Mouse (Mus musculus) midbrain, postnatal 0 days (tissue): Measurements from ENCODE around the gene Senp1. TPM values are rescaled to one million over a fixed set of nuclear protein-coding genes. Genes with fewer than 3 reads are reported as not detected.
A peak's percentile ranks its signal among the peaks of the same experiment; 100 is the strongest.

Source experiments
- ATAC-seq: fragments of 200-750 bp; cut with Nextera tagmentation; 2 replicates; pipeline ENCODE4 v1.8.0; 2017; ENCODE audit warnings: moderate number of reproducible peaks, mild to moderate bottlenecking, moderate TSS enrichment, moderate library complexity; ENCODE audit not compliant: low FRiP score
- DNase-seq: peaks from one replicate; pipeline ENCODE4 v3.0.0-alpha.2; 2015; ENCODE audit warnings: low spot score
- H3K27ac ChIP-seq: fragments of 300-500 bp; sonication (generic); 2 replicates; pipeline ENCODE4 v1.5.1; 2014; ENCODE audit warnings: low read depth, mild to moderate bottlenecking, low read length, mixed read lengths
- H3K27me3 ChIP-seq: fragments of 300-500 bp; sonication (generic); 2 replicates; pipeline ENCODE4 v1.6.1; 2014; ENCODE audit warnings: low read length, control low read depth, mixed read lengths; ENCODE audit not compliant: insufficient read depth
- H3K36me3 ChIP-seq: fragments of 300-500 bp; sonication (generic); 2 replicates; pipeline ENCODE4 v1.6.1; 2014; ENCODE audit warnings: low read length, control low read depth, mixed read lengths; ENCODE audit not compliant: insufficient read depth
- H3K4me1 ChIP-seq: fragments of 300-500 bp; sonication (generic); 2 replicates; pipeline ENCODE4 v1.6.1; 2014; ENCODE audit warnings: mild to moderate bottlenecking, control low read depth, antibody characterized with exemption, low read length, mixed read lengths; ENCODE audit not compliant: insufficient read depth
- H3K4me2 ChIP-seq: fragments of 300-500 bp; sonication (generic); 2 replicates; pipeline ENCODE4 v1.6.1; 2014; ENCODE audit warnings: low read depth, mild to moderate bottlenecking, low read length, mixed read lengths; ENCODE audit not compliant: poor library complexity, severe bottlenecking
- H3K4me3 ChIP-seq: fragments of 300-500 bp; sonication (generic); 2 replicates; pipeline ENCODE4 v1.5.1; 2014; ENCODE audit warnings: low read depth, mild to moderate bottlenecking, low read length, moderate library complexity
- H3K9ac ChIP-seq: fragments of 300-500 bp; sonication (generic); replicated peaks from 2 replicates; pipeline ENCODE4 v1.6.1; 2014; ENCODE audit warnings: mild to moderate bottlenecking, low read length, moderate library complexity, mixed read lengths; ENCODE audit not compliant: poor library complexity, severe bottlenecking
- H3K9me3 ChIP-seq: fragments of 300-500 bp; sonication (generic); 2 replicates; pipeline ENCODE4 v1.6.1; 2016; ENCODE audit warnings: low read length, control low read depth
- CTCF ChIP-seq: IDR thresholded peaks from 2 replicates; pipeline ENCODE4 v1.5.1; 2016; ENCODE audit warnings: antibody characterized with exemption, mild to moderate bottlenecking
- WGBS: fragments of 180-500 bp; shearing (Covaris S2); extraction: QIAGEN DNeasy Blood & Tissue Kit; methylation state at CpG from one replicate; pipeline ENCODE4 v1.1.7; 2014; 5-methylcytosine and 5-hydroxymethylcytosine counted together
- polyA plus RNA-seq: library from polyadenylated mRNA; unstranded; fragments of >200 nt; fragmentation: Nextera tagmentation; extraction: Ambion mirVana; gene quantifications from 2 replicates; pipeline ENCODE4 v1.2.1, GENCODE M21; 2015
- total RNA-seq: library from RNA; depleted of rRNA; stranded (reverse); fragments of >200 nt; gene quantifications from 2 replicates; pipeline ENCODE4 v1.2.3, GENCODE M21; 2014

Senp1 gene
- total and polyA plus RNA-seq, 2 experiments from 2014 or later: 12.1 to 18.2 TPM

- no peaks in the 10 kb centered on the region for H3K27me3 ChIP-seq
- 0 out of 2 replicates have a peak, but pooled peaks cover 4% of the 10 kb centered on the region for H3K4me1 ChIP-seq
- no peak overlapping the region for H3K9ac ChIP-seq
- 33% methylated on average over 3 of the region's 3 CpGs for WGBS
- no peak overlapping the region for H3K4me3 ChIP-seq
- no peak overlapping the region for H3K4me2 ChIP-seq
- DNase-seq: no peak
- no peaks in the 10 kb centered on the region for H3K9me3 ChIP-seq
- H3K27ac ChIP-seq: no peak overlapping the region
- no peak for TF ChIP-seq CTCF
- no peaks in the 10 kb centered on the region for H3K36me3 ChIP-seq
- ATAC-seq: no peak
These were observed 70.4 kb downstream of the Senp1 start for GRCm38 (mm10) chr15:98023137-98023536.

GRCm38 (mm10) chr15:98021886-98022285 is 71.7 kb downstream of the Senp1 start:
- Histone ChIP-seq H3K27me3 (no peaks in the 10 kb centered on the region), H3K4me2 (no peak overlapping the region), H3K9ac (no peak overlapping the region), H3K4me1 (no peaks in the 10 kb centered on the region), H3K27ac (no peak overlapping the region), H3K9me3 (no peaks in the 10 kb centered on the region), H3K36me3 (no peaks in the 10 kb centered on the region), H3K4me3 (no peak overlapping the region)
- DNase-seq (no peak), ATAC-seq (no peak)
- TF ChIP-seq CTCF: no peak
- 49% methylated on average over 2 of the region's 2 CpGs for WGBS

- no peak for DNase-seq
- no peaks in the 10 kb centered on the region for H3K4me1 ChIP-seq
- H3K9me3 ChIP-seq: no peaks in the 10 kb centered on the region
- H3K4me3 ChIP-seq: no peak overlapping the region
- no peak for TF ChIP-seq CTCF
- ATAC-seq: no peak
- WGBS: 65% methylated on average over 3 of the region's 3 CpGs
- H3K27me3 ChIP-seq: no peaks in the 10 kb centered on the region
- no peak overlapping the region for H3K4me2 ChIP-seq
- no peak overlapping the region for H3K9ac ChIP-seq
- H3K27ac ChIP-seq: no peak overlapping the region
- H3K36me3 ChIP-seq: no peaks in the 10 kb centered on the region
These were observed 74.5 kb downstream of the Senp1 start for GRCm38 (mm10) chr15:98019047-98019446.

GRCm38 (mm10) chr15:98017925-98018324 is 75.6 kb downstream of the Senp1 start:
- Histone ChIP-seq H3K9me3 (no peaks in the 10 kb centered on the region), H3K4me1 (no peaks in the 10 kb centered on the region), H3K27ac (no peak overlapping the region), H3K4me3 (no peak overlapping the region), H3K9ac (no peak overlapping the region), H3K27me3 (no peaks in the 10 kb centered on the region), H3K36me3 (no peaks in the 10 kb centered on the region), H3K4me2 (no peak overlapping the region)
- 83% methylated on average over 4 of the region's 4 CpGs for WGBS
- no peak for TF ChIP-seq CTCF
- DNase-seq (no peak), ATAC-seq (no peak)

- H3K27ac ChIP-seq: no peak overlapping the region
- H3K4me3 ChIP-seq: no peak overlapping the region
- no peak for DNase-seq
- H3K36me3 ChIP-seq: no peaks in the 10 kb centered on the region
- H3K4me2 ChIP-seq: no peak overlapping the region
- no peaks in the 10 kb centered on the region; the same call in 1 of the 2 replicates for H3K27me3 ChIP-seq
- 62% methylated on average over 6 of the region's 6 CpGs for WGBS
- no peaks in the 10 kb centered on the region for H3K9me3 ChIP-seq
- no peaks in the 10 kb centered on the region for H3K4me1 ChIP-seq
- H3K9ac ChIP-seq: no peak overlapping the region
- no peak for ATAC-seq
- TF ChIP-seq CTCF: no peak
These were observed 80.7 kb downstream of the Senp1 start for GRCm38 (mm10) chr15:98012810-98013209.

- H3K27ac ChIP-seq: no peak overlapping the region
- no peaks in the 10 kb centered on the region for H3K36me3 ChIP-seq
- H3K4me1 ChIP-seq: peaks cover 32% of the 10 kb centered on the region
- peak overlapping the region; percentile 38 for H3K4me3 ChIP-seq
- peaks cover 28% of the 10 kb centered on the region for H3K27me3 ChIP-seq
- TF ChIP-seq CTCF: no peak
- no peak; the same call in 1 of the 2 replicates for ATAC-seq
- peak overlapping the region; percentile 91 for H3K4me2 ChIP-seq
- peak overlapping the region; percentile 42; the same call in 1 of the 2 replicates for H3K9ac ChIP-seq
- no peaks in the 10 kb centered on the region for H3K9me3 ChIP-seq
- WGBS: 18% methylated on average over 11 of the region's 11 CpGs
- DNase-seq: no peak
These were observed 88.4 kb downstream of the Senp1 start for GRCm38 (mm10) chr15:98005181-98005580.
